Mouse (Mus musculus) limb, embryonic 12.5 days (tissue): ENCODE results near the gene Ccp110. TPM values are rescaled to one million over a fixed set of nuclear protein-coding genes. Genes with fewer than 3 reads are reported as not detected.

ENCODE experiments used
- ATAC-seq: fragments of 200-750 bp; cut with Nextera tagmentation; 2 replicates; pipeline ENCODE4 v1.8.0; 2017; ENCODE audit warnings: low read depth, moderate TSS enrichment; ENCODE audit not compliant: insufficient number of reproducible peaks, insufficient read depth, low FRiP score, low TSS enrichment
- H3K27ac ChIP-seq: fragments of 300-500 bp; sonication (generic); 2 replicates; pipeline ENCODE4 v1.5.1; 2016; ENCODE audit warnings: mild to moderate bottlenecking, moderate library complexity
- H3K27me3 ChIP-seq: fragments of 300-500 bp; sonication (generic); 2 replicates; pipeline ENCODE4 v1.6.1; 2016; ENCODE audit warnings: mild to moderate bottlenecking, moderate library complexity
- H3K36me3 ChIP-seq: fragments of 300-500 bp; sonication (generic); 2 replicates; pipeline ENCODE4 v1.6.1; 2016; ENCODE audit warnings: mild to moderate bottlenecking, moderate library complexity
- H3K4me1 ChIP-seq: fragments of 300-500 bp; sonication (generic); replicated peaks from 2 replicates; pipeline ENCODE4 v1.6.1; 2016
- H3K4me2 ChIP-seq: fragments of 300-500 bp; sonication (generic); 2 replicates; pipeline ENCODE4 v1.6.1; 2016; ENCODE audit warnings: mild to moderate bottlenecking, moderate library complexity
- H3K4me3 ChIP-seq: fragments of 300-500 bp; sonication (generic); replicated peaks from 2 replicates; pipeline ENCODE4 v1.5.1; 2016; ENCODE audit warnings: mild to moderate bottlenecking
- H3K9ac ChIP-seq: fragments of 300-500 bp; sonication (generic); replicated peaks from 2 replicates; pipeline ENCODE4 v1.6.1; 2016; ENCODE audit warnings: mild to moderate bottlenecking, moderate library complexity
- H3K9me3 ChIP-seq: fragments of 300-500 bp; sonication (generic); 2 replicates; pipeline ENCODE4 v1.6.1; 2016; ENCODE audit warnings: mild to moderate bottlenecking, moderate library complexity
- WGBS: fragments of 180-500 bp; shearing (Covaris S2); methylation state at CpG from one replicate; pipeline ENCODE4 v1.1.7; 2016; 5-methylcytosine and 5-hydroxymethylcytosine counted together
- polyA plus RNA-seq: library from polyadenylated mRNA; unstranded; fragments of >200 nt; fragmentation: Nextera tagmentation; extraction: Ambion mirVana; gene quantifications from 2 replicates; pipeline ENCODE4 v1.2.1, GENCODE M21; 2016

The Ccp110 gene
- polyA plus RNA-seq, 1 experiment from 2014 or later: 31.8 TPM

DNA sequence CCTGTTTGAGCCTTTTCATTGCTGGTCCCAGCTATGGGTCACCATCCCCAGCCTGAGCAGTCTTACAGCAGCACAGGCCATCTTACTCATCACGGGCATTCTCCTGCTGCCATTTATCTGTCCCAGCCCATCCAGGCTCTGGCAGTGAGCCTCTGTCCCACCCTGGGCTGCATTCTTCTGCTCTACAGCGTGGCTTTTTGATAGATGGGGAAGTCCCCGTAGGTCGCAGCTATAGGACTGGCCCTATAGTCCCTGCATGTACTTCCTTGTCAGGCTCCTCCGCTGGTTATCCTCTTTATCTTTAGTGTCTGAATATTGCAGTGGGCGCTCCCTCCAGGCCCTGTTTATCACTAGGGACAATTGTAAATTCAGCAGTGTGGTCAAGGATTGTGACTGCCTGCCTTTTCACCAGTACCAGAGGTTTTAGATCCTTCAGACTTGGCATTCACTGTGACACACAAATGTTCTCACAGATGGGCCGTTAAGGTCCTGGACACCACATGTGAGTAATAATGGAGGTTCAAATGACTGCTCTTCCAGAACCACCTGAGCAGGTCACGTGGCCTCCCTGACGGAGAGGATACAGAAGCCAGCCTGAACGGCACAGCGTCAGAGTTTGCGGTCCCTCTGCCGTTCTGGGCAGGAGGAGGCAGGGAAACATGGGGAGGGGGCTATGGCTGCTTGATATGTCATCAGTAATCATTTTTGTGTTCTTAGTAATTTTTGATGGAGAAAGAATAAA is 16.7 kb downstream of the Ccp110 start:
- 91% methylated on average over 13 of the region's 13 CpGs for WGBS
- H3K27ac ChIP-seq: no peak overlapping the region
- H3K9me3 ChIP-seq: no peaks in the 10 kb centered on the region
- H3K9ac ChIP-seq: no peak overlapping the region
- H3K4me2 ChIP-seq: no peak overlapping the region
- no peaks in the 10 kb centered on the region for H3K27me3 ChIP-seq
- ATAC-seq: no peak
- no peaks in the 10 kb centered on the region for H3K4me1 ChIP-seq
- peaks cover 88% of the 10 kb centered on the region for H3K36me3 ChIP-seq
- H3K4me3 ChIP-seq: no peak overlapping the region

GRCm38 (mm10) chr7:118731781-118732180 is 19.4 kb downstream of the Ccp110 start:
- no peaks in the 10 kb centered on the region for H3K4me1 ChIP-seq
- H3K27ac ChIP-seq: no peak overlapping the region
- H3K27me3 ChIP-seq: no peaks in the 10 kb centered on the region
- H3K9ac ChIP-seq: no peak overlapping the region
- H3K4me2 ChIP-seq: no peak overlapping the region
- peaks cover 78% of the 10 kb centered on the region for H3K36me3 ChIP-seq
- H3K9me3 ChIP-seq: no peaks in the 10 kb centered on the region
- 91% methylated on average over 3 of the region's 3 CpGs for WGBS
- no peak overlapping the region for H3K4me3 ChIP-seq
- no peak for ATAC-seq

GRCm38 (mm10) chr7:118733225-118733624 is 20.9 kb downstream of the Ccp110 start:
- no peak overlapping the region for H3K4me3 ChIP-seq
- WGBS: 91% methylated on average over 13 of the region's 13 CpGs
- no peak overlapping the region for H3K27ac ChIP-seq
- peaks cover 70% of the 10 kb centered on the region for H3K36me3 ChIP-seq
- H3K27me3 ChIP-seq: no peaks in the 10 kb centered on the region
- no peak for ATAC-seq
- no peaks in the 10 kb centered on the region for H3K4me1 ChIP-seq
- no peak overlapping the region for H3K9ac ChIP-seq
- no peaks in the 10 kb centered on the region for H3K9me3 ChIP-seq
- H3K4me2 ChIP-seq: no peak overlapping the region

GRCm38 (mm10) chr7:118738730-118739129 is 26.4 kb downstream of the Ccp110 start:
- WGBS: 81% methylated on average over 1 of the region's 1 CpGs
- H3K9me3 ChIP-seq: no peaks in the 10 kb centered on the region

DNA sequence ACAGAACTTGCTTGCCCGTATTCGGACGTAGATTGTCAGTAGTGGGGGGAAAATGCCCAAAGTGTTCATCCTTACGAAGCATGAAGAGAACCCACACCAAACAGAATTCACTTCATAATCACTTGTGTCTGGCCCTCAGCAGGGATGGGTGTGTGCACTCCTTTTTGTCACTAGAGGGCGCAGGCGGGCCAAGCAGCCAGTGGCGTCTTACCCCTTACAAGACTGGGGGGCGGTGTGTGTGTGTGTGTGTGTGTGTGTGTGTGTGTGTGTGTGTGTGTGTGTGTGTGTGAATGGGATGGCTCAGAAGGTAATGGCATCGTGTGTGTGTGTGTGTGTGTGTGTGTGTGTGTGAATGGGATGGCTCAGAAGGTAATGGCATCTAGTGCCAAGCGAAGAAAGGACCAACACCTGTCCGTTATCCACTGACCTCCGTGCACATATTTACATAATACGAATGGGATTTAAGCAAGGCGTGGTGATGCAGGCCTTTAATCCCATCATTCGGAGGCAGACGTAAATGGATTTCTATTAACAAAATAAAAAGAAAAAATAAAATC is 27.7 kb downstream of the Ccp110 start, which contains the start of gene Vps35l:
Vps35l (plus strand) TSS at position 252 of the 557 bp plus-strand sequence.
- WGBS: 1% methylated on average over 15 of the region's 16 CpGs
- ATAC-seq: peak; percentile 82
- H3K27ac ChIP-seq: no peak within 1 kb of the TSS

More at GRCm38 (mm10) chr7:118738730-118739129, 26.4 kb downstream of the Ccp110 start:
- Histone ChIP-seq H3K4me1 (peaks cover 9% of the 10 kb centered on the region), H3K36me3 (peaks cover 22% of the 10 kb centered on the region; the same call in 1 of the 2 replicates), H3K27me3 (no peaks in the 10 kb centered on the region), H3K4me2 (no peak overlapping the region), H3K4me3 (no peak overlapping the region), H3K9ac (no peak overlapping the region), H3K27ac (no peak overlapping the region)
- no peak for ATAC-seq

DNA sequence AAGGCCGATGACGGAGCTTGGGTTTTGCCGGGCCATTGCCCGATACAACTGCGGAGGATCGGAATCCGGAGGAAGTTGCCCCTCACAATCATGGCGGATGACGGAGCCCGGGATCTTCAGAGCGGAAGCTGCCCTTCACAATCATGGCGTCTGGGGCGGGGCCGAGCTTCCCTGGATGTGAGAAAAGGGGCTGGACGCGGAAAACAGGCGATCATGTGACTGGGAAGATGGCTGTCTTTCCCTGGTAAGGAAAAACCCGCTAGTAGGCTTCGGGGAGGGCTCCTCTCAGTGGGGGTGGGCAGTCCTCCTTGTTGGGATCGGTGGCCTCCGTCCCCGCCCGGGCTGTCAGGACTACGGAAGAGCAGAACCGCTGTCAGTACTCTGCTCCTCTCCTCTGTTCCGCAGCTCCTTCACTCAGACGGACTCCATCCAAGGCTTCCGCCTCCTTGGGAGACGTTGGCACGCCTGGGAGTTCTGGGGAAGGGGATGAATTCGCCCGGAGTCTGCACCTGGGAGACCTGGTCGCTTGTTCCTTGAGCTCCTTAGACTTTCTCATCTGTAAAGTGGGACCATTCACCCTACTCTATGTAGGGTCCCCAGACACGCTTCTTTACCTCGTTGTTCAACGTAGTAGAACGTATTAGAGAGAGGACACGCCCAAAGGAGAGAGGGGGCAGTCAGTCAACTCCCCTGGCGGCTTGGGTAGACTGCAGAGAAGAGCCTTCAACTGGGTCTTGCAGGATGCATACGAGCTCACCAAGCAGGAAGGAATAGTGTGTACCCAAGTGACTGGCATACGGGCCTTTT is 28.4 kb downstream of the Ccp110 start:
- Histone ChIP-seq H3K9ac (peak overlapping the region; percentile 73), H3K4me2 (peak overlapping the region; percentile 81), H3K27ac (no peak overlapping the region), H3K4me1 (peaks cover 9% of the 10 kb centered on the region), H3K36me3 (peaks cover 26% of the 10 kb centered on the region), H3K4me3 (peak overlapping the region; percentile 72), H3K9me3 (no peaks in the 10 kb centered on the region), H3K27me3 (no peaks in the 10 kb centered on the region)
- 2% methylated on average over 41 of the region's 41 CpGs for WGBS
- peak; percentile 95 for ATAC-seq

More for the DNA sequence above, 27.7 kb downstream of the Ccp110 start, which contains the start of gene Vps35l:
- H3K9ac ChIP-seq: peak within 1 kb of the TSS; percentile 73
- H3K4me2 ChIP-seq: peak within 1 kb of the TSS; percentile 81
- H3K36me3 ChIP-seq: peaks cover 24% of the 10 kb centered on the region; the same call in 1 of the 2 replicates
- H3K27me3 ChIP-seq: no peaks in the 10 kb centered on the region
- H3K4me3 ChIP-seq: peak within 1 kb of the TSS; percentile 72
- H3K4me1 ChIP-seq: peaks cover 9% of the 10 kb centered on the region
- no peaks in the 10 kb centered on the region for H3K9me3 ChIP-seq

- Histone ChIP-seq H3K4me3 (no peak overlapping the region), H3K27me3 (no peaks in the 10 kb centered on the region), H3K4me1 (peaks cover 9% of the 10 kb centered on the region), H3K27ac (no peak overlapping the region), H3K4me2 (no peak overlapping the region), H3K36me3 (peaks cover 33% of the 10 kb centered on the region), H3K9me3 (no peaks in the 10 kb centered on the region), H3K9ac (no peak overlapping the region)
- 82% methylated on average over 6 of the region's 6 CpGs for WGBS
- ATAC-seq: no peak
These were observed 29.9 kb downstream of the Ccp110 start for GRCm38 (mm10) chr7:118742278-118742677.

DNA sequence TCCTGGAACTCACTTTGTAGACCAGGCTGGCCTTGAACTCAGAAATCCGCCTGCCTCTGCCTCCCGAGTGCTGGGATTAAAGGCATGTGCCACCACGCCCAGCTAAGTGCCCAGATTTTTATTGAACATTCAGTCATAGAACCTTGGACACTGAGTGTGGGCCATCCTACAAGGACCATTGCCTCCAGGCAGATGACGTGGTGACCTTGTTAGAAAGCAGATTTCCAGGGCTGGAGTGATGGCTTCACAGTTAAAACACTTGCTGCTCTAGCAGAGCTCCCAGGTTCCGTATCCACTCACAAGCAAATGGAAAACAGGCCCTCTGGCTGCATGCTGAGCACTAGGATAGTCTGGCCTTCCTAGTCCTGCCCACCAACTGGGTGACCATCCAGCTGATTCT is 32.4 kb downstream of the Ccp110 start:
- no peak overlapping the region for H3K4me3 ChIP-seq
- WGBS: 88% methylated on average over 5 of the region's 5 CpGs
- no peak overlapping the region for H3K4me2 ChIP-seq
- peaks cover 57% of the 10 kb centered on the region for H3K36me3 ChIP-seq
- no peak overlapping the region for H3K9ac ChIP-seq
- H3K27ac ChIP-seq: no peak overlapping the region
- ATAC-seq: no peak
- H3K9me3 ChIP-seq: no peaks in the 10 kb centered on the region
- peaks cover 9% of the 10 kb centered on the region for H3K4me1 ChIP-seq
- H3K27me3 ChIP-seq: no peaks in the 10 kb centered on the region

DNA sequence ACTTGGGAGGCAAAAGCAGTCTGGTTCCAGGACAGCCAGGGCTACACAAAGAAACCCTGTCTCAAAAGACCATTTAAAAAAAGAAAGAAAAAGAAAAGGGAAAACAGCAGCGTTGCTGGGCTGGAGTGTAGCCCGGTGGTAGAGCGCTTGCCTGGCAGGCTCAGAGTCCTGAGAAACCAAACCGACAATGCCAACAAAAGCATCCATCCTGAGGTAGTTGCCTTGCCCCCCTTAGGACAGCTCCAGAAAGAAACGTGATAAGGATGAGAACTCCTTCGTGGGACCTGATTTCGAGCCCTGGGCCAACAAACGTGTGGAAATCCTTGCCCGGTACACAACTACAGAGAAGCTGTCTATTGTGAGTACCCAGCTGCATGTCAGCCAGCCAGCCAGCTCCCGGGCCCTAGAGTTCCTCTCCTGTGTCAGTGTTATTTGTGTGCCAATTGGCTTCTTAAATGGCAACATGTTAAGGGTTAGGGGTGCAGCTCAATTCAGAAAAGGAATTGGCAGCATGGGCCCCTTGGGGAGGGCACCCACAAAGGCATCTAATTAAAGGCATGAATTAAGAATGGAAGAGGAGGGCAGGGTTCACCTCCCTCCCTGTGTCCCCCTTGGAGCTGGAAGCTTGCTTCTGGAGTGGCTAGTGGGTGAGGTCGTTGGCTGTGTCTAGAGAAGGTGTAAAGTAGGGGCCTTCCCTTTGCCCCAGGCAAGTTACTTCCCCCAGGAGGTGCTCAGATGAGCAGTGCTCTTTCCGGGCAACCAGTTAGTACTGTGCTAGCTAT is 35.7 kb downstream of the Ccp110 start:
- H3K27ac ChIP-seq: no peak overlapping the region
- H3K27me3 ChIP-seq: no peaks in the 10 kb centered on the region
- no peak overlapping the region for H3K4me3 ChIP-seq
- H3K4me1 ChIP-seq: no peaks in the 10 kb centered on the region
- H3K36me3 ChIP-seq: peaks cover 89% of the 10 kb centered on the region
- no peak overlapping the region for H3K4me2 ChIP-seq
- H3K9ac ChIP-seq: no peak overlapping the region
- 88% methylated on average over 12 of the region's 12 CpGs for WGBS
- no peak for ATAC-seq
- no peaks in the 10 kb centered on the region for H3K9me3 ChIP-seq

GRCm38 (mm10) chr7:118749706-118750105 is 37.4 kb downstream of the Ccp110 start:
- H3K9ac ChIP-seq: no peak overlapping the region
- WGBS: 86% methylated on average over 8 of the region's 8 CpGs
- H3K36me3 ChIP-seq: peaks cover 93% of the 10 kb centered on the region
- no peaks in the 10 kb centered on the region for H3K4me1 ChIP-seq
- no peak for ATAC-seq
- no peak overlapping the region for H3K27ac ChIP-seq
- no peaks in the 10 kb centered on the region for H3K27me3 ChIP-seq
- no peak overlapping the region for H3K4me3 ChIP-seq
- no peak overlapping the region for H3K4me2 ChIP-seq
- no peaks in the 10 kb centered on the region for H3K9me3 ChIP-seq
